Mouse (Mus musculus): ENCODE data around the gene Grik2.

DNA sequence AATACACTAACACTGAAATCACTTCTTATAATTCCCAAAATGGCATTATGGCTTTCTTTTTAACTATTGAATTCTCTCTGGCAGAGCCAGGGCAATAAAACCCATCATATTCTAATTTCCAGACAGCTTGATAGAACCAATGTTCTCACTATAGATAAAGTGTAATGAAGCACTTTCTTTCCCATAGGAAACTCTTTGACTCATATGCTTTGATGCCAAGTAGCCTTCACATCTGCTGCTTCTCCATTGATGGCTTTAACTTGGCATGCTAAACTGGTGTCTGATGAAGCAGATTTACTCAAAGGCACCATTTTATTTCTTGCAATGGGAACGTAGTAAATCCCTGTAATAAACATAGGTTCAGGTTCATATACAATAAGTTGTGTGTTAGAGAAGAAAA, 568.5 kb downstream of the Grik2 start:
- TF ChIP-seq POLR2A (IDR thresholded peaks at IDR 0.05; ENCODE audit: low read depth, low read length) (no peak), CTCF (conservative IDR thresholded peaks at IDR 0.05; ENCODE audit: insufficient read depth, insufficient read length, low read depth, low read length) (no peak)

Measured in kidney, adult 2 months (tissue).